Mouse (Mus musculus): ENCODE results near the gene Dnm2. TPM values are rescaled to one million over a fixed set of nuclear protein-coding genes. Genes with fewer than 3 reads are reported as not detected.
"Not testable (repeated sequence)": the region's sequence is repeated elsewhere in the genome, so short reads cannot be mapped to it uniquely, and the experiment has no call there.

The Dnm2 gene
- polyA plus RNA-seq, 2 experiments from 2014 or later, result 100 to 114 TPM

DNA sequence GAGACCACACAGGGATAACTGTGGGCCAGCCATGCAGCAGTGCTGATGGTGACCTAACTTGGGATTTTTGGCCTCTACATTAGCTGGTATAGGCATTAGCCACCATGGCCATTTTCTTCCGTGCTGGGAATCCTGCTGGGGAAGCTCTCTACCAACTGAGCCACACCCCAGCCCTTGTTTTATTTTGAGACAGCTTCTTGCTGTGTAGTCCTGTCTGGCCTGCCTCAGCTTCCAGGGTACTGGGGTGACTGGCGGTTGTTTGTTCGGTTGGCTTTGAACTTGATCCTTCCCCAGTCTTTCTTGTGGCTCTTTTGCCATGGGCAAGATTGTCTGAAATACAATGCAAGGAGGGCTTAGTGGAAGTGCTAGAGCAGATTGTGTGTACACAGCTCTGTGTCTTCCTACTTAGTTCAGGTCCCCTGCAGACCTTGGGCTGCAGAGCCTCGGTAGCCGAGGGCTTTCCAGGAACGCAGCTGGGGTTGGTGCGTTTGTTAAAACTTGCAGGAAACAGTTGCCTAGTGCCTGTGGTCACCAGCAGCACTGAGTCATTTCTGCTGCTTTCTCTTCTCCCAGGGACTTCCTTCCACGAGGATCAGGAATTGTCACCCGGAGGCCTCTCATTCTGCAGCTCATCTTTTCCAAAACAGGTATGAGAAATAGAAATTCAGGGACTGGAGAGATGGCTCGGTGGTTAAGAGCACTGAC, 32.4 kb downstream of the Dnm2 start:
- ATAC-seq, result no peak

DNA sequence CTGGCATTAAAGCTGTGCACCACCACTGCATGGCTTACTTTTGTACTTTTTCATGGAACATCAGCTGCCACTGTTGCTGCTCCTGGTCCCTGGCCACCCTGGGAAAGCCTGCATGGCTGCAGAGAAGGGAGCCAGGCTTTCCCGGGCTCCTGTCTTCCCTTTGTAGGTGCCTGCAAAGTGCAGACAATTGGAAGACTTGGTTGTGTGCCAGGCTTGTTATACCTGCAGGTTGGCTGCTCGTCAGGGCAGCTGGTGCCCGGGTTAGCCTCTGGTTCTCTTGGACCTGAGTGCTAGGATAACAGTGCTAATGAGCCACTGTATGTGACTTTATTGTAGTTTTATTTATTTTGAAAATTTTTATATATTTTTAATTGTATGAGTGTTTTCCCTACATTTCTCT, 34.1 kb downstream of the Dnm2 start:
- no peak for ATAC-seq

DNA sequence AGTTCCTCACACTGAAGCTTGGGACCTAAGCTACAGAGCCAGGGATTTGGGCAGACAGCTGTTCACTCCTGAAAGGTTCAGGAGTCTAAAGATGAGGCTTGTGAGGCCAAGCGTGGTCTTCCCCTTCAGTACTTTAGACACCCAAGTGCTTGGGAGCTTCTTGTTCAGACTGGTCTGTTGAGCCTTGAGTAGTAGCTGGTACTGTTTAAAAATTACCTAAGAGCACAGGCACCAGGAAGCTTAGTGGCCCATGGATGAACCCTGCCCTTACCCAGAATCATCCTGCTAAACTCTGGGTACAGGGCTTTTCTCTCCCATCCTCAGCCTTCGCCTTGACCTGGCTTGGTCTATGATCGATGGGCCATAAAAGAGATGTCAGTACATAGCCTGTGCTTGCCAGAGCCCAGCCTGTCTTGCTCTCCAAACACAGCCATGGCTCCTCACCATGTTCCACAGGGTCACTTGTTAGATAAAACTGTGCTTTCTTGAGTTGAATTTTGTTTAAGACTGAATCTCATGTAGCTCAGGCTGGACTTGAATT, 35.8 kb downstream of the Dnm2 start:
- no peak for ATAC-seq

DNA sequence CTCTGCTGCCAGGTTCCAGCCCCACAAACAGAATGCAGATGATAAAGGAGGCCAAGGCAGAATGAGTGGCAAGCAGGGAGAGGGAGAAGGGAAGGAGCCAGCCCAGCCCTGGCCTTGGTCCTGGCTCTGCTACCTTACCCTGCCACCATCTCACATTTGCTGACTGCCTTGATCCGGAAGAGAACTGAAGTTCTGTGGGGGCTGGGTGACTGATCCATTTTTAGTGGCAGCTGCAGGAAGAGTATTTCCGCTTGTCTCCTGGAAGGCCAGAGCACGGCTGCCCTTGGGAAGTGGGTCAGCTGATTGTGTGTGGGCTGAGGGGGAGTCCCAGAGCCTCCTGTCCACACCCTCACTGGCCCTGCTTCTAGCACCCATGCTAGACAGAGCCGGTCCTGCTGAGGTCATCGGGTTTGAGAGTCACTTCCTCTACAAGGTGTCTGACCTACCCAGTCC, 38.5 kb downstream of the Dnm2 start:
- ATAC-seq, result no peak

DNA sequence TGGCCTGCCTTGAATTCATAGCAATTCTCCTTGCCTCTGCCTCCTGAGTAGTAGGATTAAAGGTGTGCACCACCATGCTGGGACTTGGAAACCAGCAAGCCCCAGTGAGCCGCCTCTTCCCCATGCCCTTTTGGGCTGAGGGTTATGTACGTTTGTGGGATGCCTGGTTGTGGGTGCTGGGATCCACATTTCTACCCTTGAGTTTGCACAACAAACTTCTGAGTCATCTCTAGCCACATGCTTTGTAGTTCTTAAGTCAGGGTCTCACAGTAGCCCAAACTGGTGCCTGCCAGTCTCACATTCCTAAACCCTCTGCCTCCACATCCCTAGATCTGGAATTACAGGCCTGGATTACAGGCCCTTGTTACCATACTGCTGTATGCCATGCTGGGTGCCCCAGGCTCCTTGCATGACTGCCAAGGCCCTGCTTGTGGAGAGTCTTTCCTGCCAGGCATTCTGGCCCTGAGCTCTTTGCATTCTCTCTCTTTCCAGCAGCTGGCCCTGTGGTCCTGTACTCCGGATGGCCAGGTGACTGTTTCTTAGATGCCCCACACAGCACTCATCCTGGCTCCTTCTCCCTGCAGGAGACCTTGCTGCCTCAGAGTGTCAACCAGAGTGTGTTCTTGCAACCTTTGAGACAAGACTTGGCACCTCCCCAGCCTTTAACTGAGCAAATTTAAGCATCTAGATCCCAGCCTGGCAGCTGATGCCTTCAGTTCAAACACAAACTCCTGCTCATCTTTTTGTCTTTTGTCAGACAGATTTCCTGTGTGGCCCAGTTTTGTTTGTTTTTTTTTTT, 39.3 kb downstream of the Dnm2 start:
- no peak for ATAC-seq

DNA sequence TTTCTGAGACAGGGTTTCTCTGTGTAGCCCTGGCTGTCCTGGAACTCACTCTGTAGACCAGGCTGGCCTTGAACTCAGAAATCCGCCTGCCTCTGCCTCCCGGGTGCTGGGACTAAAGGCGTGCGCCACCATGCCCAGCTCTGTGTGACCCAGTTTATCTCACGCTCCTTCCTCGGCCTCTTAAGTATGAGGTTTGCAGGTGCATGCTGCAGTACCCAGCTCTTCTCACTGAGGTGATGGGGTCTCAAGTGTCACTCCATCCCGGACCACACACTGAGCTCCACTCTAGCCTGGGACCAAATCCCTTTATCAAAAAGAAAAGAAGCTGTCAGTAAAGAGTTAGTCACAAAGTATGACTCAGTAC, 39.8 kb downstream of the Dnm2 start:
- not testable (repeated sequence) for ATAC-seq

DNA sequence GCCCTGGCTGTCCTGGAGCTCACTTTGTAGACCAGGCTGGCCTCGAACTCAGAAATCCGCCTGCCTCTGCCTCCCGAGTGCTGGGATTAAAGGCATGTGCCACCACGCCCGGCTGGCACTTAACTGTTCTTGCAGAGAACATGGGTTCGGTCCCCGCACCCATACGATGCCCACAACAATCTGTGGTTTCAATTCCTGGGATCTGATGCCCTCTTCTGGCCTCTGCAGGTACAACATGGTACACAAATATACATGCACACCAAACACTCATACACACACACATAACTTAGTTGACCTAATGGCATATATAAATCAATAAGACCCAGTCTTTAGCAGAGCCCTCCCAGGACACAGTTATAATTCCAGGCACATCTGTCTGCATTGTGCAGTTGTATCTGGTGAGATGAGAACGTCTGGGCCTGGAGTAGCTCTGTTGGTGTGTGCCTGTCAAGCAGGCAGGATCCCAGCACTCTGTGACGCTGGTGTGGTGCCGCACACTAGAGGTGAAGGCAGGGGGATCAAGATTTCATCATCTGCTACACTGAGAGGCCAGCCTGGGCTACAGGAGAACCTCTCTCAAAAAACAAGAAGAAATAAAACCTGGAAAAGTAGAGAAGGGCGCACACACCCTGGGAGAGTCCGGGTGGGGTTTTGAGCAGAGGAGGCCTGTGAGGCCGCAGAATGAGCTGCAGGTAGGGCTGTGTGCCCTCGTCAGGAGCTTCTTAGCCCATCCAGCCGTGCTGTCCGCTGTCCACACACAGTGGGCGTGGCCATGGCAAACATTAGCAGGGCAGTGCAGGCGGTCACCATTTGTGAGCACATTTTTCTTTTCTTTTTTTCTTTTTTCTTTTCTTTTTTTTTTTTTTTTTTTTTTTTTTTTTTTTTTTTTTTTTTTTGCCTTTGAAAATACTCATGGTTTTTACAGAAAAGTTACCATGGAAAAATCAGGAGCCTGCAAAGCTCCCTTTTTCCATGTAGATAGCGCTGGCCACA, 44.6 kb downstream of the Dnm2 start:
- no peak for ATAC-seq

DNA sequence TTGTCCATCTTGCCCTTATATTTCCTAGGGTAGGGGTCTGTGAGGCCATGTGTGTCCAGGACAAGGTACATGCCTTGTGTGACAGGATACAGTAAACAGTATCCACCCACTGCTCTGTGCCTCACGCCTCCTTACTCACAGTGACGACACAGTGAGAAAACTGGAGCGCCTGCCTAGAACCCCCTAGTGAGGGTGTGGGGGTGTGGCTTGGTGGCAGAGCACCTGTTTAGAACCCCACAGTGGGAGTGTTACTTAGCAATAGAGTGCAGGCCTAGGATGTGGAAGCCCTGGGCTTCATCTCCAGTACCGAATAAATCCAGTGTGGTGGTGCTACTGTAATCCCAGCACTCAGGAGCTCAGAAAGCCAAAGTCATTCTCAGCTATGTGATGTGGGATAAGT, 48.2 kb downstream of the Dnm2 start:
- no peak for ATAC-seq

DNA sequence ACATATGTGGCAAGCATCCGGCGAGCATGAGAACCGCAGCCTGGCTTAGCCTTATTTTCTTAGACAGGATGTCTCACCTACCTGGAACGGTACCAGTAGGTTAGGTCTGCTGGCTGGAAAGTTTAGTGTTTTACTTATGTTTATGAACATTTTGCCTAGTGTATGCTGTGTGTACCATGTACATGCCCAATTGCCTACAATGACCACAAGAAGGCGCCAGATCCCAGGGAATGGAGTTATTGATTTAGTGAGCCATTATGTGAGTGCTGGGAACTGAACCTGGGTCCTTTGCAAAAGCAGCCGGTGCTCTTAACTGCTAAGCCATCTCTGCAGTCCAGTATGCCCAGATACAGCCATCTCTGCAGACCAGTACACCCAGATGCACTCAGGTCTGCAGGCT, 53.0 kb downstream of the Dnm2 start:
- no peak for ATAC-seq

DNA sequence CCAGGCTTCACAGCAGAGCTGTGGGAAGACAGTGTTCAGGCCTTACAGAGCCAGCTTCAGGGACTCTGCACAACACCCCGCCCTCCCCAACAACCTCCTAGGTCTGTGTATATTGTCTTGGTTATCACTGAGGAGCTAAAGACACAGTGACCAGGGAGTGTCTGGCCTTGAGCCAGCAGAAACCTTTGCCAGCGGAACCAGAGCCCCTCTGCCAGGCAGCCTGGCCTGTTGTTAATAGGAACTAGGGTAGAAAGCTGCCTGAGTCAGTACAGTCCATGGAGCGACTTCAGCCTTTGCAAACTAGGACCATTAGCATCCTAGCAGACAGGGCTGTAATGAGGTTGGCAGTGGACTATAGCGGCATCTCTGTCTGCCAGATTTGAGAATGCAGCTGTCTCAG, 59.4 kb downstream of the Dnm2 start:
- ATAC-seq, result no peak

DNA sequence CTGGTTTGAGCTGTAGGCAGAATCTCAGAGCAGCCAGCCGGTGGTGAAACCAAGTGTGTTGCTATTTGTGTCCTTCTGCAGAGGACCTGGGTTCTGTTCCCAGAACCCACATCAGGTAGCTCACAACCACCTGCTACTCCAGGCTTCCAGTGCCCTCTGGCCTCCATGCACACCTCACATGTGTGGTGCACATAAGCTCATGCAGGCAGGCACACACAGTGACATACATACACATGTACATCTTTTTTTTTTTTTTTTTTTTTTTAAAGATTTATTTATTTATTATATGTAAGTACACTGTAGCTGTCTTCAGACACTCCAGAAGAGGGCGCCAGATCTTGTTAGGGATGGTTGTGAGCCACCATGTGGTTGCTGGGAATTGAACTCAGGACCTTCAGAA, 63.5 kb downstream of the Dnm2 start:
- ATAC-seq, result not testable (repeated sequence)

DNA sequence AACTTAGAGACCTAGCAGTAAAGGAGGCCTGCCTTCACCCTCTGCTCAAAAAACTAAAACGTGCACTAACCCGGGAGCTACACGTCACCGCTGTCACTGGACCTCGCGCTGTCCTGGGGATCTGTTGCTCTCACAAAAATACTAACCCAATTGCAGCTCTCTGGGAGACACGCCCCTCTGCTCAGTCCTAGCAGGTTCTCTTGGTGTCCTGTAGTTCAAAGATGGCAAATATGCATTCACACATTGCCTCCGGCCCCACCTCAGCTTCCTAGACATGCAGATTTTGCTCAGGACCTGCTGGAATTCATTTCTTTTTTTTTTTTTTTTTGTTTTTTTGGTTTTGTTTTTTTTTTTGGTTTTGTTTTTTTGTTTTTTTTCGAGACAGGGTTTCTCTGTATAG, 66.0 kb downstream of the Dnm2 start:
- ATAC-seq, result no peak

DNA sequence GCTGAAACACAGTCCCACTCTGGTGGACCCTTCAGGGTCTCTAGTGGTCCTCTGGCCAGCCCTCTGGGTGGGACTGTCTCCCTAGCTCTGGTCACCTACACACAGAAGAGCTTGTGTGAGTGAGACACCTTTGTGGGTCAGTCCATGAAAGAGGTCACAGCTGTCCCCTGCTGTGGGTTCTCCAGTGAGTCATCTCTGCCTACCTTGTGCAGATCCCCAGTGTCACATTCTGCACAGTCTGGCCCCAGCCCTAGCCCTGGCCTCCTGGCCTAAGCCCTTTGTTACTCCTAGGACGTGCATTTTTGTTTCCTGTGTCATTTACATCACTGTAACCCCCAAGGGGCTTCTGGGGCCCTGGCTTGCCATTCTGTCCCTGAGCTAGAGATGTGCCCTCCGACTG, 69.2 kb downstream of the Dnm2 start:
- no peak for ATAC-seq

DNA sequence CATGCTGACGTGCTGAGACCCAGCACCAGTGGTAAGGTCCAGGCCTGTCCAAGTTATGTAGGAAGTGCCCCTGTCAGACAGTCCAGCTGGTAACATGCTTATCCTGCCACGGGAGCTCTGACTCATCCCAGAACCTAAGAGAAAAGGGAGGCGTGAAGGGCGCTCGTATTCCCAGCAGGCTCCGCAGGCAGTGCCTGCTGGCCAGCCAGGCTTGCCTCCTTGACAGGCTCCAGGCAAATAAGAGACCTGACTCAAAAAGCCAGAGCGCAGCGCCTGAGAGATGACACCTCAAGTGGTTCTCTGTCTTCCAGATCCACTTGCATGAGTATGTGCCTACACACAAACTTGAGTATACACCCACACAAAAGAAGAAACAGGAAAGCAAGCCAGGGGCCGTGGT, 70.0 kb downstream of the Dnm2 start:
- no peak for ATAC-seq

DNA sequence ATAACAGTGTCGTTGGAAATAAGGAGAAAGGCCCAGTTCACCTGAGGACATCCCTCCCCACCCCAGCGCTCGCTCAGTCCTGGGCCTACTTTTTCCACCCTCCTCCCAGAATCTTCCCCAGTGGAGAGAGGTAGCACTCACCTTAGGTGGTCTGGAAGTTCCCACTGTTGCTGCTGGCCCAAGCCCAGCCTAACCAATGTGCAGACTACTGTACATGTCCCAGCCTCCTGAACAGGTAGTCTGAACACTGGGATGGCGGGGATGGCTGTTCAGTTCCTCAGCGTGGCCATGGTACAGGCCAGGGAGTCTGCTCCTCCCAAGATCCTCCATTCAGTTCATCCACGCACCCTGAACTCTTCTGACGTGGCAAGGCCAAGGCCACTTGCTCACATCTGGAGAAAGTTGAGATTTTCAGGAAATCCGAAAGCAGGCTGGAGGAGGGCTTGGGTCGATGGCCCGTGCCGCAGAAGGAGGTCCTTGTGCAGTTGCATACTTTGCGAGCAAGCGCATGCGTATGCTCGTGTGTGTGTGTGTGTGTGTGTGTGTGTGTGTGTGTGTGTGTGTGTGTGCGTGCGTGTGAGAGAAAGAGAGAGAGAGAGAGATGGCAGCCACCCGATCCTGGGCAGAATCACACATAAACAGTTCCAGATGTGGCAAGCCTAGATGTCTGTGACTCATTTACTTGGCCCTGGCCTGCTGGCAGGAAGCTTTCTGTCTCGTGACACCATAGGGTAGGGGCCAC, 71.8 kb downstream of the Dnm2 start:
- ATAC-seq, result no peak

DNA sequence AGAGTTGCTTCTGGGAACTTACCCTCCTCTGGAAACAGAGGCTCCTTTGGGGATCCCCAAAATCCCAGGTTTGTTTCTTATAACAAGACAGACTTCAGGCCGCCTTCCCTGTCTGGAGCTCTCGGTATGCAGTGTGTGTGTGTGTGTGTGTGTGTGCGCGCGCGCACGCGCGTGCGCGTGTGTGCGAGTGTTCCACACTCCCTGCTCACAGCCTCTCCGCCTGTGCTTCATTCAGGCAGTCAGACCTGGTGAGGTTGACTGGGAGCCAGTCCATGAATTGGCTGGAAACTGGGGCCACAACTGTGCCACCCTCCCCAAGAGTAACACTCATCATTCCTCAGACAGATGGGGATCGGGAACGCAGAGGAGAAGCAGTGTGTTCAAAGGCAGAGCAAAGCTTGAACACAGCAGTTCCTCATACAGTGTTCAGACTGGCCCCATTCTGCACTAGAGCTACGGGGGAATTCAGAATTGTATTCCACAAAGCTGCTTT, 72.4 kb downstream of the Dnm2 start:
- ATAC-seq, result no peak

DNA sequence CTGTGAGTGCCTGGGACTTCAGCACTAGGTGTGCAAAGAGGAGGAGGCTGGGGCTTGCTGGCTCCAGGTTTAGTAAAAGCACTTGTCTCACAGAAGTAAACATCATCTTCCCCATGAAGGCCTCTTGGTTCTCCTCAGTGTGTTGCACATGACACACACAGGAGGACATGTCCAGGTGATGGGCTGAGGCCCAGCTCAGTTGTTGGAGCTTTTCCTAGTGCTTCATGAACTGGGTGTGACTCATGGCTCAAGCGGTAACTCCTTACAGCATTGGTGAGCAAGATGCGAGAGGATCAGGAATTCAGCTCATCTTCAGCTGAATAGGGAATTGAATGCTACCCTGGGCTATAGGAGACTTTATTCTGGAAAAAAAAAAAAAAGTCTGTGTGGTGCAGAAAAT, 73.0 kb downstream of the Dnm2 start:
- no peak for ATAC-seq

DNA sequence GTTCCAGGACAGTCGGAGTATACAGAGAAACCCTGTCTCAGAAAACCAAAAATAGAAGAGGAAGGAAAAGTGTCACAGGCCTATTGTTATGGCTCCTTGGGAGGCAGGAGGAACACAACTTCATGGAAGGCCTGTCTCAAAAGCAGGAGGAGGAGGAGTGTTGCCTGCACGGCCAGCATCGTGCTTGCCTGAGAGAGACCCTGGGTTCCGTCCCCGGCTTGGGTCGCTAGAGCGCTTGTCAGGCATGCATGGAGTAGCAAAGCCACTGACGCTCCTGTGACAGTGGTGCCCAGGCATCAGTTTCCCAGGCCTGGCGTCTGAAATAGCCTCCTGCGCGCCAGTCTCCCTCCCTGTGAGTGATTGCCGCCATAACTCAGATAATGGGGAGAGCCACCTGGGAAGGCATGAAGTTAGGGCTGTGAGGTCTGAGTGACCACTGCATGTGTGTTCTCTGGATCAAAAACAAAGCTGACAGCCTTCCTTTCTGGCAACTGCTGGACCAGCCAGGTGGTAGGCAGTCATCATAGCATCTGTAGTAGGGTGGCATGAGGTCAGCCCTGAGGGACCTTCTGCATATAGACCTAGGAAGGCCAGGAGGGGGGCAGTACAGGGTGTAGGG, 73.7 kb downstream of the Dnm2 start:
- no peak for ATAC-seq

DNA sequence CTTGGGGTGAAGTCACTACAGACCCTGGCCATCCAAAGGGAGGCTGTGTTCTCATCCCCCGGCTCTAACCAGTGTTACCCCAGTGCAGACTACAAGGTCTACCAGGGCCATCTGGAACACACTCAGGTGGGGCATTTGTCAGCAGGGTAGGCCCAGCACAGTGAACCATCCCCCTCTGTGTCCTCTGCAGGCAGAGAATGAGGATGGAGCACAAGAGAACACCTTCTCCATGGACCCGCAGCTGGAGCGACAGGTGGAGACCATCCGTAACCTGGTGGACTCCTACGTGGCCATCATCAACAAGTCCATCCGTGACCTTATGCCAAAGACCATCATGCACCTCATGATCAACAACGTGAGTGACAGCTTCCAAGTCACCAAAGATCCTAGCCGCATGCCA, 78.6 kb downstream of the Dnm2 start:
- no peak for ATAC-seq

DNA sequence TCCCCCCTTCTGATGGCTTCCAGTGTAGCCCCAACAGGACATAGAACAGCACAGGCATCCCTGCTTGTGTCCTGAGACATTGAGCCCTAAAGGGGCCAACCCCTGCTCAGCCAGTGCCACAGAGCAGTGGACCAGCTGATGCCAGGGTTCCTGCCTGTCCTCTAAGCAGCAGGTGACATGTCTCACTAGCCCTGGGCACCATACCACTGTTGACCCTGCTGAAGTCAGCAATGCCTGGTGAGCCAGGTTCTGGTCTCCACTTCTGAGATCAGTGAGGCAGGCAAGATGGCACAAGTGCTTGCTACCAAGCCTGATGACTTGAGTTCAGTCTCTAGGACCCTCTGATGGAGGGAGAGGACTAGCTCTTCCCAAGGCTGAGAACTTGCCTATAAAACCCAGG, 81.1 kb downstream of the Dnm2 start:
- no peak for ATAC-seq

DNA sequence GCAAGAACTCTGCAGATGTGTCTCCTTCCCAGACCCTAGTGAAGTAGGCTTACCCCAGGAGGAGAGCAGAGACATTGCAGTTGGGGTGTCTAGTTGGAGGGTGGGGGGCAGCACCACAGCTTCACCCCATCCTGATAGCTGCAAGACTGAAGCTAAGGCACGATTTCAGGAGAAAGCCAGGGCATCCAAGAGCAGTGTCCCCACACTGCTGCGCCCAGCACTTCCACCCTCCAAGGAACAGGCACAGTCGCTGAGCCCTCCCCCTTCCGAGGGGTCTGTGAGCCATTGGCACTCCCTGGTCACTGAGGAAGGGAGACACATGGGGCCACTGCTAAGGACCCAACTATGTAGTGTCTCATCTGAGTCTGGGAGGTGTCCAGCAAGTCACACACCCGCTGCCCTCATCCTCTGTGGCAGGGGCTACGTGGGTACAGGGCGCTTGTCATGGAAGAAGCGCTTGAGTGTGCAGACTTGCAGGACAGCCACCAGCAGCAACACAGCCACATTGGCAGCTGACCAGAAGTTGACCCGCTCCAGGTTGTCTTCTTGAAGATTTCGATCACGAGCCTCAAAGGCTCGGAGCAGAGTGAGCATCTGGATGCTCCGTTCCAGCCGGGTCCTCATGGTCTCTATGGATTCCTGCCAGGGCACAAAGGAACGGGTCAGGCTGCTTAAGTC, 83.2 kb downstream of the Dnm2 start:
- no peak for ATAC-seq
